ENCODE assay signal across 8 mouse cellular contexts in the genomic region with DNA sequence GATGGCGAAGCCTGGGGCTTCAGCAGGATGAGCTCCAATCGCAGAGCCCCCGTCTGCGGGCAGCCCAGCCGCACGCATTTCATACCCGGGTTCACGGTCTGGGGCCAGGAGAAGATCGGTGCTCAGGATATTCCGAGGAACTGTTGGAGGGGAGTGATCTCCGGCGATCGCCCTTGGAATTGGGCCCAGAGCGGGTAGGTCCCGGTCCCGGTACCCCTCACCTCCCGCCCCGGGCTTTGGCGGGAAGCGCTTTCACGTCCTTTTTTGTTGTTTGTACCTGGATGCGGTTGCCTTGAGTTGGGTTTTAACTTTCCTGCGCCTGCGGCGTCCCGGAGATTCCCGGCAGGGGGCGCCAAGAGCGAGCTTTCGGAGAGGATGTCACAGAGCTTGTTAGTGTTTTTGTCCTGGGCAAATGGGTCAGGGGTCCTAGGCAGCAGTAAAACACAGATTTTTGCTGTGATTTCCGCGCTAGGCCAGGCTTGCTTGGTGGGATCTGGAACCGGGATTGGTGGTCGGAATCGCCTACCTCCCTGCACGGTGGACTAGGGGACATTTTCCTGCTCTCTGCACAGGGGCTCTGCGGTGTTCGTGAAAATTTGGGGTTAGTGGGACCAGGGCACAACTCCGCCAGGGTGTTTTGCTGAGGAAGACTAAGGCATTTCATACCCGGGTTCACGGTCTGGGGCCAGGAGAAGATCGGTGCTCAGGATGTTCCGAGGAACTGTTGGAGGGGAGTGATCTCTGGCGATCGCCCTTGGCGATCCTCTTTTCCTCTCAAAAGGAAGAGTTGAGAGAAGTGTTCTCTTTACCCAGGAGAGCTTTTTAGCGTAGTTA. TPM values are rescaled to one million over a fixed set of nuclear protein-coding genes. Genes with fewer than 3 reads are reported as not detected.
DNase-seq lines count a peak whose midpoint lies in the region; ATAC-seq and TF ChIP-seq lines count a peak whose summit lies in the region.

No protein-coding gene starts in this region.

- H3K9me3 ChIP-seq in hindbrain, embryonic 11.5 days (ENCODE audit: control insufficient read depth, low read length): no peaks in the 10 kb centered on the region

- H3K4me2 ChIP-seq in hindbrain, embryonic 11.5 days (replicated peaks; ENCODE audit: low read depth, low read length): peak overlapping the region; percentile 99

- no peak overlapping the region for H3K27ac ChIP-seq in hindbrain, embryonic 11.5 days (ENCODE audit: low read depth, low read length)

- H3K36me3 ChIP-seq in hindbrain, embryonic 11.5 days (ENCODE audit: control insufficient read depth, insufficient read depth, low read length): no peaks in the 10 kb centered on the region

- DNase-seq in NIH3T3 (ENCODE audit: low read depth): peak; percentile 91
- DNase-seq in cerebellum, adult 9-11 months: peak; percentile 85
- DNase-seq in frontal cortex, postnatal 14 days (ENCODE audit: low spot score in 2 of 2): peak; percentile 80 to 90
- peak; percentile 92 for DNase-seq in hindbrain, embryonic 11.5 days (ENCODE audit: low spot score)
- peak; percentile 76 for DNase-seq in layer of hippocampus, adult 9-10 months (ENCODE audit: low spot score)
- DNase-seq in lung, adult 2 months: peak; percentile 89
- peak; percentile 91 for DNase-seq in ovary, postnatal 14 days (ENCODE audit: low spot score)
- DNase-seq in urinary bladder, adult 18-20 months (ENCODE audit: low spot score in 2 of 2): peak; percentile 77 to 92

- peak overlapping the region; percentile 64; the same call in 1 of the 2 replicates for H3K9ac ChIP-seq in hindbrain, embryonic 11.5 days (ENCODE audit: low read depth, low read length)

- TF ChIP-seq POLR2A in lung, adult 2 months (IDR thresholded peaks at IDR 0.05; ENCODE audit: borderline replicate concordance, extremely low read depth, low read depth, low read length): no peak

- H3K4me1 ChIP-seq in hindbrain, embryonic 11.5 days (replicated peaks; ENCODE audit: control insufficient read depth, insufficient read depth, low read length): no peaks in the 10 kb centered on the region
- H3K4me1 ChIP-seq in lung, adult 2 months (ENCODE audit: control insufficient read depth, insufficient read depth, low read length): no peaks in the 10 kb centered on the region

- whole genome bisulfite sequencing in hindbrain, embryonic 11.5 days: under 1% methylated on average over 47 of the region's 47 CpGs
- WGBS in lung, adult 2 months: under 1% methylated on average over 47 of the region's 47 CpGs

- peak; percentile 67 for TF ChIP-seq CTCF in lung, adult 2 months (IDR thresholded peaks at IDR 0.05; ENCODE audit: insufficient read depth, low read length)

- peak overlapping the region; percentile 61 for H3K4me3 ChIP-seq in hindbrain, embryonic 11.5 days (ENCODE audit: low read depth, low read length)
- H3K4me3 ChIP-seq in lung, adult 2 months (replicated peaks; ENCODE audit: extremely low read depth, low read depth, low read length): peak overlapping the region; percentile 86

- ATAC-seq in hindbrain, embryonic 11.5 days (ENCODE audit: low FRiP score): peak; percentile 64

- H3K27me3 ChIP-seq in hindbrain, embryonic 11.5 days (ENCODE audit: control insufficient read depth, insufficient read depth, low read length): no peaks in the 10 kb centered on the region

RNA-seq across cellular contexts. Expression of a gene that starts 1.4 kb away (rescaled TPM):
- 5.8 and 7.5 TPM in 2 replicates for polyA plus RNA-seq in hindbrain, embryonic 11.5 days (2014; fragmentation: Nextera tagmentation; extraction: Ambion mirVana)
- polyA plus RNA-seq in lung, adult 2 months (2012; rRNA removed): 7.6 and 10.1 TPM in 2 replicates
